Mouse (Mus musculus): ENCODE results near the gene Uimc1. TPM values are rescaled to one million over a fixed set of nuclear protein-coding genes. Genes with fewer than 3 reads are reported as not detected.

Gene Uimc1
- polyA plus RNA-seq, 1 experiment, result 1.5 TPM

- H3K4me1 ChIP-seq (ENCODE audit: control insufficient read depth, insufficient read depth, insufficient read length, low read length), result no peaks in the 10 kb centered on the region
- no peak overlapping the region for H3K27ac ChIP-seq (ENCODE audit: insufficient read depth, low read depth, low read length)
- 98% methylated on average over 2 of the region's 2 CpGs for WGBS
- TF ChIP-seq POLR2A (IDR thresholded peaks at IDR 0.05; ENCODE audit: low read depth, low read length) (no peak), CTCF (IDR thresholded peaks at IDR 0.05; ENCODE audit: extremely low read depth, insufficient read length, insufficient replicate concordance, low read depth, low read length) (peak; percentile 40; the same call in 1 of the 2 replicates)
- H3K4me3 ChIP-seq (ENCODE audit: low read depth, low read length), result no peak overlapping the region
- H3K36me3 ChIP-seq (ENCODE audit: control insufficient read depth, insufficient read depth, low read length), result peaks cover 10% of the 10 kb centered on the region
- H3K27me3 ChIP-seq (ENCODE audit: control insufficient read depth, insufficient read depth, low read length), result no peaks in the 10 kb centered on the region
Measured at GRCm38 (mm10) chr13:55058042-55058441, 42.1 kb downstream of the Uimc1 start.

- H3K36me3 ChIP-seq (ENCODE audit: control insufficient read depth, insufficient read depth, low read length), result peaks cover 22% of the 10 kb centered on the region
- H3K27ac ChIP-seq (ENCODE audit: insufficient read depth, low read depth, low read length), result no peak overlapping the region
- no peaks in the 10 kb centered on the region for H3K27me3 ChIP-seq (ENCODE audit: control insufficient read depth, insufficient read depth, low read length)
- no peaks in the 10 kb centered on the region for H3K4me1 ChIP-seq (ENCODE audit: control insufficient read depth, insufficient read depth, insufficient read length, low read length)
- TF ChIP-seq CTCF (IDR thresholded peaks at IDR 0.05; ENCODE audit: extremely low read depth, insufficient read length, insufficient replicate concordance, low read depth, low read length), result no peak
- TF ChIP-seq POLR2A (IDR thresholded peaks at IDR 0.05; ENCODE audit: low read depth, low read length), result no peak
- 89% methylated on average over 3 of the region's 3 CpGs for WGBS
- no peak overlapping the region for H3K4me3 ChIP-seq (ENCODE audit: low read depth, low read length)
Measured at GRCm38 (mm10) chr13:55047706-55048105, 52.4 kb downstream of the Uimc1 start.

- no peaks in the 10 kb centered on the region for H3K4me1 ChIP-seq (ENCODE audit: control insufficient read depth, insufficient read depth, insufficient read length, low read length)
- H3K4me3 ChIP-seq (ENCODE audit: low read depth, low read length), result no peak overlapping the region
- H3K27ac ChIP-seq (ENCODE audit: insufficient read depth, low read depth, low read length), result no peak overlapping the region
- peaks cover 11% of the 10 kb centered on the region for H3K36me3 ChIP-seq (ENCODE audit: control insufficient read depth, insufficient read depth, low read length)
- no peaks in the 10 kb centered on the region for H3K27me3 ChIP-seq (ENCODE audit: control insufficient read depth, insufficient read depth, low read length)
- TF ChIP-seq CTCF (IDR thresholded peaks at IDR 0.05; ENCODE audit: extremely low read depth, insufficient read length, insufficient replicate concordance, low read depth, low read length) (no peak), POLR2A (IDR thresholded peaks at IDR 0.05; ENCODE audit: low read depth, low read length) (no peak)
- 97% methylated on average over 2 of the region's 2 CpGs for WGBS
Measured at GRCm38 (mm10) chr13:55040016-55040415, 60.1 kb downstream of the Uimc1 start.

- 68% methylated on average over 2 of the region's 2 CpGs for WGBS
- H3K27ac ChIP-seq (ENCODE audit: insufficient read depth, low read depth, low read length), result no peak overlapping the region
Measured at GRCm38 (mm10) chr13:55024215-55024614, 75.9 kb downstream of the Uimc1 start.

GRCm38 (mm10) chr13:55022715-55023114 is 77.4 kb downstream of the Uimc1 start:
- Histone ChIP-seq H3K27ac (ENCODE audit: insufficient read depth, low read depth, low read length) (peak overlapping the region; percentile 77), H3K4me3 (ENCODE audit: low read depth, low read length) (peak overlapping the region; percentile 43), H3K4me1 (ENCODE audit: control insufficient read depth, insufficient read depth, insufficient read length, low read length) (peaks cover 14% of the 10 kb centered on the region), H3K36me3 (ENCODE audit: control insufficient read depth, insufficient read depth, low read length) (0 out of 2 replicates have a peak, but pooled peaks cover 1% of the 10 kb centered on the region), H3K27me3 (ENCODE audit: control insufficient read depth, insufficient read depth, low read length) (no peaks in the 10 kb centered on the region)
- WGBS, result 15% methylated on average over 9 of the region's 9 CpGs
- no peak for TF ChIP-seq CTCF (IDR thresholded peaks at IDR 0.05; ENCODE audit: extremely low read depth, insufficient read length, insufficient replicate concordance, low read depth, low read length)
- no peak for TF ChIP-seq POLR2A (IDR thresholded peaks at IDR 0.05; ENCODE audit: low read depth, low read length)

More at GRCm38 (mm10) chr13:55024215-55024614, 75.9 kb downstream of the Uimc1 start:
- H3K27me3 ChIP-seq (ENCODE audit: control insufficient read depth, insufficient read depth, low read length), result no peaks in the 10 kb centered on the region
- no peak overlapping the region for H3K4me3 ChIP-seq (ENCODE audit: low read depth, low read length)
- H3K36me3 ChIP-seq (ENCODE audit: control insufficient read depth, insufficient read depth, low read length), result peaks cover 9% of the 10 kb centered on the region
- TF ChIP-seq CTCF (IDR thresholded peaks at IDR 0.05; ENCODE audit: extremely low read depth, insufficient read length, insufficient replicate concordance, low read depth, low read length) (no peak), POLR2A (IDR thresholded peaks at IDR 0.05; ENCODE audit: low read depth, low read length) (no peak)
- H3K4me1 ChIP-seq (ENCODE audit: control insufficient read depth, insufficient read depth, insufficient read length, low read length), result peaks cover 14% of the 10 kb centered on the region

- 52% methylated on average over 4 of the region's 4 CpGs for WGBS
- peak overlapping the region; percentile 25; the same call in 1 of the 2 replicates for H3K27ac ChIP-seq (ENCODE audit: insufficient read depth, low read depth, low read length)
- no peaks in the 10 kb centered on the region for H3K27me3 ChIP-seq (ENCODE audit: control insufficient read depth, insufficient read depth, low read length)
- TF ChIP-seq POLR2A (IDR thresholded peaks at IDR 0.05; ENCODE audit: low read depth, low read length) (no peak), CTCF (IDR thresholded peaks at IDR 0.05; ENCODE audit: extremely low read depth, insufficient read length, insufficient replicate concordance, low read depth, low read length) (no peak)
- no peak overlapping the region for H3K4me3 ChIP-seq (ENCODE audit: low read depth, low read length)
- no peaks in the 10 kb centered on the region for H3K36me3 ChIP-seq (ENCODE audit: control insufficient read depth, insufficient read depth, low read length)
- peaks cover 14% of the 10 kb centered on the region for H3K4me1 ChIP-seq (ENCODE audit: control insufficient read depth, insufficient read depth, insufficient read length, low read length)
Measured at GRCm38 (mm10) chr13:55022256-55022655, 77.8 kb downstream of the Uimc1 start.

GRCm38 (mm10) chr13:55021194-55021779 is 78.8 kb downstream of the Uimc1 start, which contains the start of gene Hk3:
TSS of gene Hk3 (minus strand) at chr13:55021385.
- Histone ChIP-seq H3K4me1 (ENCODE audit: control insufficient read depth, insufficient read depth, insufficient read length, low read length) (peaks cover 14% of the 10 kb centered on the region), H3K27ac (ENCODE audit: insufficient read depth, low read depth, low read length) (0 out of 2 replicates have a peak within 1 kb of the TSS, but pooled peaks have one; percentile 9), H3K4me3 (ENCODE audit: low read depth, low read length) (no peak within 1 kb of the TSS), H3K27me3 (ENCODE audit: control insufficient read depth, insufficient read depth, low read length) (no peaks in the 10 kb centered on the region), H3K36me3 (ENCODE audit: control insufficient read depth, insufficient read depth, low read length) (no peaks in the 10 kb centered on the region)
- TF ChIP-seq POLR2A (IDR thresholded peaks at IDR 0.05; ENCODE audit: low read depth, low read length) (no peak), CTCF (IDR thresholded peaks at IDR 0.05; ENCODE audit: extremely low read depth, insufficient read length, insufficient replicate concordance, low read depth, low read length) (no peak)
- WGBS, result 77% methylated on average over 13 of the region's 13 CpGs
